Mouse (Mus musculus) thymus, adult 2 months (tissue): ENCODE results near the gene Apbb2.

Source experiments
- CTCF ChIP-seq: fragments of 200-500 bp; IDR thresholded peaks from 2 replicates; pipeline ENCODE4 v1.5.1; 2012; ENCODE audit warnings: mild to moderate bottlenecking, control low read depth, low read length, moderate library complexity, borderline replicate concordance; ENCODE audit not compliant: control insufficient read depth, poor library complexity, insufficient read depth; ENCODE audit errors: extremely low read depth
- POLR2A ChIP-seq: fragments of 200-500 bp; IDR thresholded peaks from 2 replicates; pipeline ENCODE4 v1.6.1; 2012; ENCODE audit warnings: mild to moderate bottlenecking, low read length, control low read depth, moderate library complexity; ENCODE audit not compliant: control insufficient read depth, poor library complexity, insufficient read depth; ENCODE audit errors: extremely low read depth

DNA sequence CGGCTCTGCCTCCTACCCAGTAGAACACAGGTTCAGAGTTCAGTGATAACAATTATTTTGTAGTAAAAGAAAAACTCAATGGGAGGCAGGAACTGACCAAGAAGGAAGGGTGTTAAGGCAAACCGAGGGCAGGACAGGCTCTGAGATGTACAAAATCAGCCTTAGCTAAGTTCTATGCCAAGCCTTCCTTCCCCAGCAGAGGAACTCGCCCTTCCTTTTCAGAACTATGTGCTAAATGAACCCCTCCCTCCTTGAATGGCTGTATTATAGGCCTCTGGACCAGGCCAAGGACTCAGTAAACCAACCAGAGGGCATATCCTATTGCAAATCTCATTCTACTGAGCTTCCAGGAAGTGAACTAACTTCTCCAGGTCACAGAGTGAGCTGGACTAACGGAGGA is 3.6 kb downstream of the Apbb2 start:
- no peak for TF ChIP-seq POLR2A
- TF ChIP-seq CTCF, result no peak
